Mouse (Mus musculus) midbrain, embryonic 16.5 days (tissue): ENCODE results near the gene Man2a1. TPM values are rescaled to one million over a fixed set of nuclear protein-coding genes. Genes with fewer than 3 reads are reported as not detected.

Experiments used
- polyA plus RNA-seq: library from polyadenylated mRNA; unstranded; fragments of >200 nt; fragmentation: Nextera tagmentation; extraction: Ambion mirVana; gene quantifications from 2 replicates; pipeline ENCODE4 v1.2.1, GENCODE M21; 2015

The Man2a1 gene
- polyA plus RNA-seq, 1 experiment from 2014 or later = 5.3 TPM

Other genes with a start within 250 kb of the Man2a1 start
- not detected in 2 replicates for gene 4930583I09Rik, start 235.3 kb downstream of the Man2a1 start, polyA plus RNA-seq